Mouse (Mus musculus) liver, embryonic 13.5 days (tissue): Measurements from ENCODE around the gene Gm49395. TPM values are rescaled to one million over a fixed set of nuclear protein-coding genes. Genes with fewer than 3 reads are reported as not detected.

Experiments used
- ATAC-seq: fragments of 200-750 bp; cut with Nextera tagmentation; 2 replicates; pipeline ENCODE4 v1.8.0; 2017; ENCODE audit warnings: low read depth, mild to moderate bottlenecking, moderate number of reproducible peaks, moderate library complexity
- DNase-seq: peaks from one replicate; pipeline ENCODE4 v3.0.0; 2022
- H3K27ac ChIP-seq: fragments of 300-500 bp; sonication (generic); 2 replicates; pipeline ENCODE4 v1.5.1; 2015; ENCODE audit warnings: moderate library complexity, mild to moderate bottlenecking, inconsistent platforms
- H3K27me3 ChIP-seq: fragments of 300-500 bp; sonication (generic); 2 replicates; pipeline ENCODE4 v1.6.1; 2015; ENCODE audit warnings: mild to moderate bottlenecking, inconsistent platforms
- H3K36me3 ChIP-seq: fragments of 300-500 bp; sonication (generic); 2 replicates; pipeline ENCODE4 v1.6.1; 2015; ENCODE audit warnings: mild to moderate bottlenecking, inconsistent platforms
- H3K4me1 ChIP-seq: fragments of 300-500 bp; sonication (generic); replicated peaks from 2 replicates; pipeline ENCODE4 v1.6.1; 2015; ENCODE audit warnings: inconsistent platforms
- H3K4me2 ChIP-seq: fragments of 300-500 bp; sonication (generic); 2 replicates; pipeline ENCODE4 v1.6.1; 2015; ENCODE audit warnings: inconsistent platforms, mild to moderate bottlenecking, moderate library complexity
- H3K4me3 ChIP-seq: fragments of 300-500 bp; sonication (generic); replicated peaks from 2 replicates; pipeline ENCODE4 v1.5.1; 2015; ENCODE audit warnings: mild to moderate bottlenecking, inconsistent platforms
- H3K9ac ChIP-seq: fragments of 300-500 bp; sonication (generic); 2 replicates; pipeline ENCODE4 v1.6.1; 2015; ENCODE audit warnings: mild to moderate bottlenecking, inconsistent platforms
- H3K9me3 ChIP-seq: fragments of 300-500 bp; sonication (generic); replicated peaks from 2 replicates; pipeline ENCODE4 v1.6.1; 2016; ENCODE audit warnings: inconsistent platforms
- WGBS: fragments of 180-500 bp; shearing (Covaris S2); methylation state at CpG from one replicate; pipeline ENCODE4 v1.1.7; 2015; ENCODE audit not compliant: insufficient replicate concordance; 5-methylcytosine and 5-hydroxymethylcytosine counted together
- polyA plus RNA-seq: library from polyadenylated mRNA; unstranded; fragments of >200 nt; fragmentation: Nextera tagmentation; extraction: Ambion mirVana; gene quantifications from 2 replicates; pipeline ENCODE4 v1.2.1, GENCODE M21; 2015

Gene Gm49395
- polyA plus RNA-seq, 1 experiment from 2014 or later = 2.9 TPM

- Histone ChIP-seq H3K27ac (no peak overlapping the region), H3K36me3 (no peaks in the 10 kb centered on the region), H3K4me2 (no peak overlapping the region), H3K4me3 (no peak overlapping the region), H3K9ac (no peak overlapping the region), H3K27me3 (no peaks in the 10 kb centered on the region), H3K9me3 (no peaks in the 10 kb centered on the region), H3K4me1 (no peaks in the 10 kb centered on the region)
- ATAC-seq = no peak
- no peak for DNase-seq
- WGBS = 63% methylated on average over 13 of the region's 13 CpGs
These were observed 50.8 kb downstream of the Gm49395 start for GRCm38 (mm10) chr13:115050660-115051559.

GRCm38 (mm10) chr13:115042652-115043051, 59.1 kb downstream of the Gm49395 start:
- Histone ChIP-seq H3K36me3 (no peaks in the 10 kb centered on the region), H3K27me3 (no peaks in the 10 kb centered on the region), H3K9me3 (no peaks in the 10 kb centered on the region), H3K4me1 (no peaks in the 10 kb centered on the region), H3K9ac (no peak overlapping the region), H3K4me3 (no peak overlapping the region), H3K27ac (no peak overlapping the region), H3K4me2 (no peak overlapping the region)
- 8% methylated on average over 2 of the region's 2 CpGs for WGBS
- ATAC-seq (no peak), DNase-seq (no peak)

DNA sequence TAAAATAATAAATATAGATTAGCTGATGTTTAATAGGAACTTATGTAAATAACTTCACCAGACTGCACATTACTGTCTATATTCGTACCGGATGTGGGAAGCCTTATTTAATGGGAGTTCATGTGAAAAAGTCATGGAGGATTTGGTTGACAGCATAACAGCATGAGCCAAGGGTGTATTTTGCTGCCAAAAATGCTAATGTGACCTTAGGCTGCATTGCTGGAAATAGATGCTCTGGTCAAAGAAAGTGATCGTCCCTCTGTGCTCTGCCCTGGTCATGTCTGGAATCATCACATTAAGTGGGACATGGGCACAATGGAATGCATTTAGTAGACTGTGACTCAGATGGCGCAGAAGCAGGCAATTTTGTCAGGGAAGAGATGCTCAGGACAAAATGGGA, 64.4 kb downstream of the Gm49395 start:
- ATAC-seq = no peak
- Histone ChIP-seq H3K27ac (no peak overlapping the region), H3K4me3 (no peak overlapping the region), H3K9ac (no peak overlapping the region), H3K27me3 (no peaks in the 10 kb centered on the region), H3K4me1 (no peaks in the 10 kb centered on the region), H3K4me2 (no peak overlapping the region), H3K36me3 (no peaks in the 10 kb centered on the region), H3K9me3 (no peaks in the 10 kb centered on the region)
- DNase-seq = no peak
- WGBS = 68% methylated on average over 4 of the region's 4 CpGs

- H3K4me2 ChIP-seq = no peak overlapping the region
- 42% methylated on average over 8 of the region's 8 CpGs for WGBS
- H3K9ac ChIP-seq = no peak overlapping the region
- no peak overlapping the region for H3K4me3 ChIP-seq
- no peaks in the 10 kb centered on the region for H3K27me3 ChIP-seq
- no peaks in the 10 kb centered on the region for H3K4me1 ChIP-seq
- no peak for DNase-seq
- H3K27ac ChIP-seq = no peak overlapping the region
- H3K36me3 ChIP-seq = no peaks in the 10 kb centered on the region
- no peak for ATAC-seq
- H3K9me3 ChIP-seq = no peaks in the 10 kb centered on the region
These were observed 66.3 kb downstream of the Gm49395 start for GRCm38 (mm10) chr13:115035387-115035786.

DNA sequence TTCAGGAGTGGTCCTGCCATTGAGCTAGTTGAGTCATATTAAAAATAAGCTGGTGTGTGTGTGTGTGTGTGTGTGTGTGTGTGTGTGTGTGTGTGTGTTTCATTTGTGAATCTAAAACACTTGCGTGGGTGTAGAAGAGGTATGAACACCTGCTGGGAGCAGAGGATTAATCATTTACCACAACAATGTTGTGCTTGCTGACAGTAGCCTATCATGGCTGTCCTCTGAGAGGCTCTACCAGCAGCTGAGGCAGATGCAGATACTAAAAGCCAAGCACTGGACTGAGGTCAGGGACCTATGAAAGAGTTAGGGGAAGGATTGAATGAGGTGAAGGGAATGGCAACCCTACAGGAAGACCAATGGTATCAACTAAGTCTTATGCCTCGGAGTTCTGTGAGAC, 68.6 kb downstream of the Gm49395 start:
- WGBS = 48% methylated on average over 2 of the region's 2 CpGs
- H3K27ac ChIP-seq = no peak overlapping the region
- H3K4me1 ChIP-seq = no peaks in the 10 kb centered on the region
- H3K9ac ChIP-seq = no peak overlapping the region
- no peak overlapping the region for H3K4me3 ChIP-seq
- ATAC-seq (0 out of 2 replicates have a peak, but pooled peaks have one; percentile 29), DNase-seq (no peak)
- no peaks in the 10 kb centered on the region for H3K9me3 ChIP-seq
- no peaks in the 10 kb centered on the region for H3K36me3 ChIP-seq
- no peak overlapping the region for H3K4me2 ChIP-seq
- no peaks in the 10 kb centered on the region for H3K27me3 ChIP-seq

DNA sequence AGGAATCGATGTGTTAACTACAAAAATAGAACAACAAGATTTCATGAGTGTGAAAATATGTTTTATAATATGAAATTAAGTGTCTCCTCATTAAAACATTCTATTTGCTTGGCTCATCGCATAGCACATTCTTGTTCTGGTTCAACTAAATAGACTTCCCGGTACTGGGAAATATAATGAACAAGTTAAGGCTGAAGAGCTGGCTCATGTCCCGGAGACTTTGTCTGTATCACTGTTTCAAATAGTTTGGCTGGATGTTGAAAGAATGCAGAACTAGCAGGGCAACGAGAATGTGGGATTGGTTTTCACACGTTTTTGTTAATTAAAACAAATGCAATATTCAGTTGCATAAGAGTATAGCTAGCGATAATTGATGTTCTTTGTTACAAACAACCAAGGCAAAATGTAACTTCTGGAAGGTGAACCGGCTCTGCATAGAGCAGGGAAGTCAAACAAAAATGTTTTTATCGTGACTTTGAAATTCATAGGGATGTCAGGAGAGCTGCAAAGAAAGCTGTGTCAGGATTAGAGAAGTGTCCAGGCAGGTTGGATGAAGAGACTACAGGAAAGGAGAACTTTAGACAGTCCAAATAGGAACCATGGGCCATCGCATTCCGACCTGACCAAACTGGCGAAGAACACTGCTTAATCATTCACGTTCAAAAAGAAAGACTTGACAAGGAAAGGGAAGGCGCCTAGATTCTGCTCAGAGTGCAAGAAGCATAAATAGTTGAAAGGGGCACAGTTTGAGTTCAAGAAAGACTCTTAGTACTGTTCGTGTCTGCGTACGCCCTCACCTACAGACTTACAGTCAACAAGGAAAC, 70.3 kb downstream of the Gm49395 start:
- Histone ChIP-seq H3K4me1 (no peaks in the 10 kb centered on the region), H3K9me3 (no peaks in the 10 kb centered on the region), H3K9ac (no peak overlapping the region), H3K36me3 (no peaks in the 10 kb centered on the region), H3K27ac (no peak overlapping the region), H3K4me3 (no peak overlapping the region), H3K27me3 (no peaks in the 10 kb centered on the region), H3K4me2 (no peak overlapping the region)
- ATAC-seq (no peak), DNase-seq (no peak)
- WGBS = 71% methylated on average over 17 of the region's 17 CpGs

DNA sequence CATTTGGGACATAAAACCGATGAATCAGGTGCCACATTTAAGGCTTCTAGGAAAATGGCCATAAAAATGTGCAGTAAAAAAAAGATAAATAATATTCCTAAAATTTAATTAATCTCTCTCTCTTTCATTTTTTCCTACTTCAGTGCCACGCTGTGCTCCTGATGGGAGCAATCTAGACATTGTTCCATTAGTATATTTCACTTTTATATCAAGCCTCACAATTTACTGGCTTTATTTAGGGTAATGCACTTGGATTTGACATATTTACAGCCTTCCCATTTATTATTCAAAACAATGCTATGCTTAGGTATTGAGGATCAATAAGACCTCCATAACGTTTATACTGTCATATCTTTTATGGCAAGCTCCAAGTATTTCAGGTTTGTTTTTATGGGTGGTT, 76.3 kb downstream of the Gm49395 start:
- DNase-seq = no peak
- ATAC-seq = no peak
- no peak overlapping the region for H3K9ac ChIP-seq
- H3K27ac ChIP-seq = no peak overlapping the region
- H3K4me1 ChIP-seq = 0 out of 2 replicates have a peak, but pooled peaks cover 4% of the 10 kb centered on the region
- no peaks in the 10 kb centered on the region for H3K36me3 ChIP-seq
- WGBS = 52% methylated on average over 3 of the region's 3 CpGs
- no peaks in the 10 kb centered on the region for H3K9me3 ChIP-seq
- H3K27me3 ChIP-seq = no peaks in the 10 kb centered on the region
- H3K4me2 ChIP-seq = no peak overlapping the region
- no peak overlapping the region for H3K4me3 ChIP-seq

DNA sequence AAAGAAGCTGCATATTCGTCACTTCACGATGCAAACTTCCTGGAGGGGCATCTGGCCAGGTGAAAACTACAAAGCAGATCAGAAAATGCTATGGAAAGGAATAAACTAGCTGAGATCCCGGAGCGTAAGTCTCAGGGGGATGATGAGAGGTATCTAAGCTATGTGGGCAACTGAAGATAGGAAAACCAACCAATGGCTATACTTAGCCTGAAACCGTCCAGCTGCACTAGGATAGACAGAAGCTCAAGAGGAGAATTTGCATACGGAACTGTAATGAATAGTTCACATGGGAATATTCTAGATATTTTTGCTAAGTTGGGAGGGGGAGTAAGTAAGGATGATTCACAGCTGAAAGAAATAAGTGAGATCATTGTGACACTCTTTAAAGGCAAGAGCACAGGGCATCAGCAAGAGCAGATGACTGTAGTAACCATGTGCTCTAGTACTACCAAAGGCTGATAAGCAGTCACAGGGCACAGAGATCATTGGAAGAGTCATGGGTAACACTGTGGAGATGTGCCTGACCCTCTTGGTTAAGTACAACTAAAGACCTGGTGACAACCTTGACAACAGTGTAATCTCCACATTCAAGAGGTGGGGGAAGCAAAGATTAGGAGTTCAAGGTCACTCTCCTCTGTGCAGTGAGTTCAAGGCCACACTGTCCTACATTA, 79.5 kb downstream of the Gm49395 start:
- no peaks in the 10 kb centered on the region for H3K27me3 ChIP-seq
- DNase-seq = no peak
- H3K27ac ChIP-seq = no peak overlapping the region
- H3K4me3 ChIP-seq = no peak overlapping the region
- no peak for ATAC-seq
- whole genome bisulfite sequencing = 72% methylated on average over 6 of the region's 6 CpGs
- H3K9me3 ChIP-seq = no peaks in the 10 kb centered on the region
- 0 out of 2 replicates have a peak, but pooled peaks cover 4% of the 10 kb centered on the region for H3K4me1 ChIP-seq
- no peak overlapping the region for H3K9ac ChIP-seq
- H3K4me2 ChIP-seq = no peak overlapping the region
- no peaks in the 10 kb centered on the region for H3K36me3 ChIP-seq

DNA sequence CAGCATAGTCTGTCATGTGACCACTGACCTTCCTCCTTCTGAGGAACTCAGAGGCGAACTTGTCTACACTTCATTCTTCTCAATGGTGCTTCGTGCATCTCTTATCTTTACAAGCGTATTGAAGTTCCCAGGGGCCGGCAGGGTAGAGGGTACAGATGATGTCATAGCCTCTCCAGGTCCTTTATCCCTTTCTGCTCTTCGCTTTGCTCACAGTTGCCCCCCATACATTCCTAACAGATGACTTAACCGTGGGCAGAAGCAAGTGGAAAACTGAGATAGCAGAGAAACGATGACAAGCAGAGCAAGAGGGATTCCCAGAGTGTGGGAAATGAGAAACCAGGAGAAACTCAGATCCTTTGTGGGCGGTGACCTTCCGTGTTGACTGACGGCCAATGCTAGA, 80.3 kb downstream of the Gm49395 start:
- Histone ChIP-seq H3K4me1 (0 out of 2 replicates have a peak, but pooled peaks cover 4% of the 10 kb centered on the region), H3K36me3 (no peaks in the 10 kb centered on the region), H3K4me2 (no peak overlapping the region), H3K9ac (no peak overlapping the region), H3K27me3 (no peaks in the 10 kb centered on the region), H3K4me3 (no peak overlapping the region), H3K9me3 (no peaks in the 10 kb centered on the region), H3K27ac (no peak overlapping the region)
- peak; percentile 41; the same call in 1 of the 2 replicates for ATAC-seq
- no peak for DNase-seq
- WGBS = 22% methylated on average over 10 of the region's 10 CpGs

GRCm38 (mm10) chr13:115020727-115021126, 81.0 kb downstream of the Gm49395 start:
- Histone ChIP-seq H3K4me3 (no peak overlapping the region), H3K4me2 (no peak overlapping the region), H3K9me3 (no peaks in the 10 kb centered on the region), H3K9ac (no peak overlapping the region), H3K27me3 (no peaks in the 10 kb centered on the region), H3K36me3 (no peaks in the 10 kb centered on the region), H3K4me1 (0 out of 2 replicates have a peak, but pooled peaks cover 4% of the 10 kb centered on the region), H3K27ac (no peak overlapping the region)
- DNase-seq (no peak), ATAC-seq (no peak)
- WGBS = 62% methylated on average over 4 of the region's 4 CpGs

DNA sequence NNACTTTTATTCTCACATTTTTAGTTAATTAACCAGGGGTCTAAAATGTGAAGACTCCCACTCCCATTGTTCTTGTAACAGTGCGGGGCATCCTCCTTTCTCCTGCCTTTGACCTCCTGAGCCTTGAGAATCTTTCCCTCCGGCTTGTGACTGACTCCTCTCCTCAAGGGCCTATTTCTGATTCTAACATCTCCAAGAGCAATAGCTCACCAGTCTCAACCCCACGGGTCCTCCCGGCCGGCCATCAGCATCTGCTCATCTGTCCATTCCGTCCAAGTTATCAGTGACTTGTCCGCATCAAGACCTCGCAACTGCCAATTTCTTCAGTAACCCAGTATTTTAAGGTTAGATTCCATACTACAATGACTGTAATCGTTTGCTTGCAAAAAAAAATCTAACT, 84.2 kb downstream of the Gm49395 start:
- Histone ChIP-seq H3K27ac (no peak overlapping the region), H3K27me3 (no peaks in the 10 kb centered on the region), H3K9me3 (no peaks in the 10 kb centered on the region), H3K4me3 (no peak overlapping the region), H3K9ac (no peak overlapping the region), H3K36me3 (no peaks in the 10 kb centered on the region), H3K4me1 (no peaks in the 10 kb centered on the region), H3K4me2 (no peak overlapping the region)
- WGBS = 71% methylated on average over 9 of the region's 9 CpGs
- no peak for DNase-seq
- ATAC-seq = no peak
